Mouse (Mus musculus): Measurements from ENCODE around the gene Scrn2. TPM values are rescaled to one million over a fixed set of nuclear protein-coding genes. Genes with fewer than 3 reads are reported as not detected.

The Scrn2 gene
- 16.5 and 22.2 TPM in 2 replicates for total RNA-seq (2012; rRNA removed)

DNA sequence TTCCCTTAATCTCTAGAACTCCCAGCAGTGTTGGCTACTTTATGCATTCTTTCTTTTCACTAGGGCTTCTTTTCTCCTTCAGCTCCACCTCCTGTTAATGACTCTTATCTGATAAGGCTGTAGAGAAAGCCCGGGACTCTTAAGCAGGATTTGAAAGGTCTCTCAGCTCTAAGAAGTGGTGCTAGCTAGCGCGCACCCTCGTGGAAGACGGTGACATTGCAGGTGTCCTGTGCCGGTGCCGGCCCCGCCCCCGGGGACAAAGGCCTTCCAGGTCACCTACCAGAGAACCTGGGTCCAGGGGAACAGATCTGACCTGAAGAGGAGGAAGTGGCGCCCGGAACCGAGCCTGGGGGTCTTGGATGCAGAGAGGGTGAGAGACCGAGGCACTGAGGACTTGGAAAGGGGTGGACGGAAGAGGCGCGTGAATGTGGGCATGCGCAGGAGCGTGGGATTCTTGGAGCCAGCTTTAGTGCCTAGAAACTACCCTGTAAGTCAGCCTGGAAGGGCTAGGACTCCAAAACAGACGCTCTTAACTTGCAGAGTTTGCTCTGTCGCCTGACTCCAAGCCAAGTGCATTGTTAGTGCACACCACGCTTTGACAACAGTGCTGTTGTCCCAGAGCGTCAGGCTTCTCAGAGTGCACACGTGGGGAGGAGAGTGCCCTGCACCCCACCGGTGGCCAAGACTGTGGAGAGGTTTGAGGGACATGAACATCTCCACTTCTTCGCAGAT is at the start of gene Scrn2:
Scrn2 (plus strand) TSS at position 253 of the 732 bp plus-strand sequence.
- peaks cover 3 to 8% of the 10 kb centered on the region in 2 experiments; a peak in 3 of 4 replicates for H3K4me1 ChIP-seq (ENCODE audit: control insufficient read depth in 2 of 2, insufficient read depth in 2 of 2, low read length in 2 of 2, poor library complexity in 1 of 2)
- H3K27ac ChIP-seq (ENCODE audit: insufficient read depth, low read depth, low read length, poor library complexity, severe bottlenecking): no peak within 1 kb of the TSS
- H3K4me3 ChIP-seq (ENCODE audit: insufficient read depth in 1 of 2, low read depth in 1 of 2, low read length in 2 of 2, poor library complexity in 1 of 2, severe bottlenecking in 1 of 2): peak within 1 kb of the TSS; percentile 65 to 69
- peak; percentile 86 for DNase-seq (ENCODE audit: low read depth, low spot score)
- H3K9me3 ChIP-seq (ENCODE audit: control insufficient read depth, insufficient read depth, low read depth, low read length): no peaks in the 10 kb centered on the region
- peak within 1 kb of the TSS; percentile 72 for H3K9ac ChIP-seq (ENCODE audit: insufficient read depth, low read depth, low read length, poor library complexity, severe bottlenecking)
- peaks cover 6% of the 10 kb centered on the region; the same call in 1 of the 2 replicates for H3K36me3 ChIP-seq (ENCODE audit: control insufficient read depth, insufficient read depth, low read length, poor library complexity, severe bottlenecking)
- TF ChIP-seq CHD2 (IDR thresholded peaks at IDR 0.05; ENCODE audit: low read depth, low read length) (no peak), HCFC1 (IDR thresholded peaks at IDR 0.05; ENCODE audit: borderline replicate concordance, insufficient read depth, low read length) (peak; percentile 33; the same call in 1 of the 2 replicates)
- in situ Hi-C loops (cut with MboI; ENCODE audit: low sequenced_read_pairs in 2 of 2, unreplicated experiment in 2 of 2): no loop called here

DNA sequence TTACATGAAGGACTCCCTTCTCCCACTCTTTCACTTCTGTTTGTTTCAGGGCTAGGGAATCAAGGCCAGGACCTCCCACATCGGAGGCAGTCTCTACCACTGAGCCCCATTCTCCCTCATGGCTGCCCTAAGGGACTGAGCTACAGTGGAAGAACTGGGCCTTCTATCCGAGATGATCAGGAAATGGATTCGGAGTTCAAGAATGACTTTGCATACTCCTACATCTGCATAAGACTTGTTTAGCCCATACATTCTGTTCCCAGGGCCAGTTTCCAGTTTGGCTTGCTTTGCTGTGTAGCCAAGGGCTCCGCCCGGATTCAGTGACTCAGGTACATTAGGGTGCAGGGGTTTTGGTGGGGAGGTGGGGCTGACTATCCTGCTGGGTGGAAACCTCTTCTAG is 49.7 kb upstream of the Scrn2 start:
- Histone ChIP-seq H3K9ac (ENCODE audit: insufficient read depth, low read depth, low read length, poor library complexity, severe bottlenecking) (peak overlapping the region; percentile 54; the same call in 1 of the 2 replicates), H3K9me3 (ENCODE audit: control insufficient read depth, insufficient read depth, low read depth, low read length) (no peaks in the 10 kb centered on the region), H3K4me1 (ENCODE audit: control insufficient read depth in 2 of 2, insufficient read depth in 2 of 2, low read length in 2 of 2, poor library complexity in 1 of 2) (peaks cover 11 to 26% of the 10 kb centered on the region in 2 experiments; a peak in 3 of 4 replicates), H3K27ac (ENCODE audit: insufficient read depth, low read depth, low read length, poor library complexity, severe bottlenecking) (peak overlapping the region; percentile 92), H3K4me3 (ENCODE audit: insufficient read depth in 1 of 2, low read depth in 1 of 2, low read length in 2 of 2, poor library complexity in 1 of 2, severe bottlenecking in 1 of 2) (peak overlapping the region; percentile 14 to 15; a peak in 2 of 4 replicates), H3K36me3 (ENCODE audit: control insufficient read depth, insufficient read depth, low read length, poor library complexity, severe bottlenecking) (no peaks in the 10 kb centered on the region)
- in situ Hi-C loops (cut with MboI; ENCODE audit: low sequenced_read_pairs in 2 of 2, unreplicated experiment in 2 of 2): no loop called here
- TF ChIP-seq ZC3H11A (IDR thresholded peaks at IDR 0.05; ENCODE audit: borderline replicate concordance, low read depth, low read length) (no peak), HCFC1 (IDR thresholded peaks at IDR 0.05; ENCODE audit: borderline replicate concordance, insufficient read depth, low read length) (no peak), ZNF384 (IDR thresholded peaks at IDR 0.05; ENCODE audit: low read depth, low read length) (no peak), MAFK (IDR thresholded peaks at IDR 0.05; ENCODE audit: insufficient read depth, low read depth, low read length) (no peak), CHD2 (IDR thresholded peaks at IDR 0.05; ENCODE audit: low read depth, low read length) (no peak)
- DNase-seq (ENCODE audit: low read depth, low spot score): no peak

DNA sequence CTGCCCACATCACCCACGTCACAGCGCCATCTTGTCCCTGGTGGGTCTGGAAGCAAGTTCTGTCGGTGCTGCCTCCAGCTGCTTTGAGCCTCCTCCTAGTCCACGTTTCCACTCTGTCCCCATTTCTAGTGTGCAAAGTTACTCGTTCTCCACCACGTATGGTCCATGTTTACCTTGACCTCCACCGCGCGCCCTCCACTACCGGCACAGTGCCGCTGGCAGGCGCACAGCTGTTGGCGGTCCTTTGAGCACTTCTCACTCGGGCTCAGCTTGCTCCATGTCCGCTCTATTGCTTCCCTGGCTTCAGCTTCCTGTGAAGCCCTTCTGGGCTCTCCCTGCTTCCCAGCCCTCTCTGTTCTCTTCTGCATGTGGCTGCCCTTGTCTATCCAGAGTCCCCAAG is 48.3 kb upstream of the Scrn2 start:
- Histone ChIP-seq H3K27ac (ENCODE audit: insufficient read depth, low read depth, low read length, poor library complexity, severe bottlenecking) (no peak overlapping the region), H3K9me3 (ENCODE audit: control insufficient read depth, insufficient read depth, low read depth, low read length) (no peaks in the 10 kb centered on the region), H3K36me3 (ENCODE audit: control insufficient read depth, insufficient read depth, low read length, poor library complexity, severe bottlenecking) (no peaks in the 10 kb centered on the region), H3K9ac (ENCODE audit: insufficient read depth, low read depth, low read length, poor library complexity, severe bottlenecking) (peak overlapping the region; percentile 50; the same call in 1 of the 2 replicates), H3K4me3 (ENCODE audit: insufficient read depth in 1 of 2, low read depth in 1 of 2, low read length in 2 of 2, poor library complexity in 1 of 2, severe bottlenecking in 1 of 2) (peak overlapping the region; percentile 29 to 44), H3K4me1 (ENCODE audit: control insufficient read depth in 2 of 2, insufficient read depth in 2 of 2, low read length in 2 of 2, poor library complexity in 1 of 2) (peaks cover 11 to 23% of the 10 kb centered on the region in 2 experiments; a peak in 3 of 4 replicates)
- DNase-seq (ENCODE audit: low read depth, low spot score): no peak
- TF ChIP-seq HCFC1 (IDR thresholded peaks at IDR 0.05; ENCODE audit: borderline replicate concordance, insufficient read depth, low read length): no peak
- no peak for TF ChIP-seq MAFK (IDR thresholded peaks at IDR 0.05; ENCODE audit: insufficient read depth, low read depth, low read length)
- no peak for TF ChIP-seq CHD2 (IDR thresholded peaks at IDR 0.05; ENCODE audit: low read depth, low read length)
- TF ChIP-seq ZC3H11A (IDR thresholded peaks at IDR 0.05; ENCODE audit: borderline replicate concordance, low read depth, low read length): no peak
- no peak for TF ChIP-seq ZNF384 (IDR thresholded peaks at IDR 0.05; ENCODE audit: low read depth, low read length)
- in situ Hi-C loops (cut with MboI; ENCODE audit: low sequenced_read_pairs in 2 of 2, unreplicated experiment in 2 of 2): no loop called here

DNA sequence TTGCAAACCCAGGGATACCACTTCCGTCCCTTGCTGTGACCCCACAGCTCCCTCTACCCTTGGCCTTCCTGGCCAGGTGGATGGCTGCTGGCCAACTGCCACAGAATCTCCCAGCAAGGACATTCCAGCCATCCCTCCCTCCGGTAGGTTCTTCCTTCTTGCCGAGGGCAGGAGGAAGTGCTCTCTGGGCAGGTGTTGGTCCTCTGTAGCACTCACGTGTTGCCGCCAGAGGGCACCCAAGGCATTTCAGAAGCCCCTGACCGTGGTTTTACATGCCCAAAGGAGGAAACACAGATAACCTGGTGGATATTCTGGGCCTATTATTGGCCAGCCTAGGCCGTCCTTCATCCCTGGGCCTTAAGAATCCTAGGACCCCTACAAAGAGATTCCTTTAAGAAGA is 47.4 kb upstream of the Scrn2 start:
- no peaks in the 10 kb centered on the region for H3K36me3 ChIP-seq (ENCODE audit: control insufficient read depth, insufficient read depth, low read length, poor library complexity, severe bottlenecking)
- peak overlapping the region; percentile 29 to 48; a peak in 3 of 4 replicates for H3K4me3 ChIP-seq (ENCODE audit: insufficient read depth in 1 of 2, low read depth in 1 of 2, low read length in 2 of 2, poor library complexity in 1 of 2, severe bottlenecking in 1 of 2)
- peak; percentile 84 for DNase-seq (ENCODE audit: low read depth, low spot score)
- H3K27ac ChIP-seq (ENCODE audit: insufficient read depth, low read depth, low read length, poor library complexity, severe bottlenecking): no peak overlapping the region
- in situ Hi-C loops (cut with MboI; ENCODE audit: low sequenced_read_pairs in 2 of 2, unreplicated experiment in 2 of 2): no loop called here
- no peak overlapping the region; the same call in 1 of the 2 replicates for H3K9ac ChIP-seq (ENCODE audit: insufficient read depth, low read depth, low read length, poor library complexity, severe bottlenecking)
- TF ChIP-seq HCFC1 (IDR thresholded peaks at IDR 0.05; ENCODE audit: borderline replicate concordance, insufficient read depth, low read length) (0 out of 2 replicates have a peak, but pooled peaks have one; percentile 56), MAFK (IDR thresholded peaks at IDR 0.05; ENCODE audit: insufficient read depth, low read depth, low read length) (no peak), ZNF384 (IDR thresholded peaks at IDR 0.05; ENCODE audit: low read depth, low read length) (no peak), CHD2 (IDR thresholded peaks at IDR 0.05; ENCODE audit: low read depth, low read length) (no peak), ZC3H11A (IDR thresholded peaks at IDR 0.05; ENCODE audit: borderline replicate concordance, low read depth, low read length) (peak; percentile 61)
- H3K9me3 ChIP-seq (ENCODE audit: control insufficient read depth, insufficient read depth, low read depth, low read length): no peaks in the 10 kb centered on the region
- H3K4me1 ChIP-seq (ENCODE audit: control insufficient read depth in 2 of 2, insufficient read depth in 2 of 2, low read length in 2 of 2, poor library complexity in 1 of 2): peaks cover 11 to 29% of the 10 kb centered on the region in 2 experiments; a peak in 3 of 4 replicates

All from ES-E14 (cell line).